Mouse (Mus musculus): ENCODE measurements around the gene Tsx. TPM values are rescaled to one million over a fixed set of nuclear protein-coding genes. Genes with fewer than 3 reads are reported as not detected.

Gene Tsx
- total RNA-seq (2012; rRNA removed) (not detected in 2 replicates), total RNA-seq (2014; rRNA removed) (not detected in 2 replicates), polyA plus RNA-seq (2012; ENCODE audit: insufficient read length, low read depth) (not detected in 2 replicates)

DNA sequence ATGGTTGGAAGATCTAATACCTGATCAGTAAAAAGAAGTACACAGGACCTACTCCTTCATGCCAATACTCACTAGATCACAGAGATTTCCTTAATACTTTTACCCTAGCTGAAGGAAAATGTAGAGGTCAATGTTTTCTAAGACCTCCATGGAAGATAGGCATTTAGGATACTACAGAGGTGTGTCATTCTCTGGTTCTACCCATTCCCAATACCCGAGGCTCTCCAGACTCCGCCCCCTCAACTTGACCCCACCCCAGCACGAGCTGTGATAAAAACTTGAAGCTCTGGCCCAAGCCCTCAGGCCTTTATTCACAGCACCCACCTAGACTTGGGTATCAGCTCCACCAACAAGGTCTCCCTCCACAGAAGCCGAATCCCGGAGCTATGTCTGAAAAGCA lies at the start of gene Tsx:
TSS of gene Tsx (plus strand) at position 301 of the 400 bp plus-strand sequence.
- Histone ChIP-seq H3K36me3 (replicated peaks in 1 of 2; ENCODE audit: control insufficient read depth in 1 of 2, insufficient read depth in 1 of 2, low read length in 1 of 2) (no peaks in the 10 kb centered on the region), H3K27ac (ENCODE audit: insufficient read depth, low read depth) (no peak within 1 kb of the TSS), H3K4me1 (ENCODE audit: control insufficient read depth in 1 of 2, insufficient read depth in 2 of 2) (no peaks in the 10 kb centered on the region), H3K27me3 (replicated peaks) (no peaks in the 10 kb centered on the region), H3K4me3 (replicated peaks in 1 of 3; ENCODE audit: low read depth in 2 of 3, low read length in 2 of 3, poor library complexity in 1 of 3) (no peak within 1 kb of the TSS), H3K79me2 (replicated peaks; ENCODE audit: control insufficient read depth, extremely low read depth, insufficient read depth, poor library complexity, severe bottlenecking) (no peaks in the 10 kb centered on the region), H3K9ac (ENCODE audit: insufficient read depth, low read depth) (no peak within 1 kb of the TSS), H3K9me3 (replicated peaks; ENCODE audit: low read length) (no peaks in the 10 kb centered on the region), H3K4me2 (ENCODE audit: insufficient read depth, low read depth, poor library complexity, severe bottlenecking) (no peak within 1 kb of the TSS)
- no peak for TF ChIP-seq BHLHE40 (IDR thresholded peaks at IDR 0.05; ENCODE audit: low read depth, low read length)
- no peak for TF ChIP-seq CHD1 (IDR thresholded peaks at IDR 0.05; ENCODE audit: low read depth, low read length)
- no peak for TF ChIP-seq ELF1 (IDR thresholded peaks at IDR 0.05; ENCODE audit: low read depth, low read length)
- no peak for TF ChIP-seq RCOR1 (conservative IDR thresholded peaks at IDR 0.05; ENCODE audit: low read depth, low read length)
- TF ChIP-seq POLR2A (IDR thresholded peaks at IDR 0.05; ENCODE audit: low read depth, low read length): no peak
- in situ Hi-C loops (cut with MboI; ENCODE audit: low pct_ligation_motif_present, low pct_unique_long_range_greater_than_20kb, low sequenced_read_pairs): no loop called here
- dilution Hi-C loops (cut with MboI; ENCODE audit: extremely low pct_ligation_motif_present, extremely low pct_unique_long_range_greater_than_20kb, low sequenced_read_pairs): no loop called here
- DNase-seq (ENCODE audit: extremely low read depth): no peak

GRCm38 (mm10) chrX:103366201-103366600 lies 48.1 kb upstream of the Tsx start:
- in situ Hi-C loops (cut with MboI; ENCODE audit: low pct_ligation_motif_present, low pct_unique_long_range_greater_than_20kb, low sequenced_read_pairs): no loop called here
- TF ChIP-seq ETS1 (conservative IDR thresholded peaks at IDR 0.05; ENCODE audit: low read depth, low read length): no peak
- TF ChIP-seq MYC (IDR thresholded peaks at IDR 0.05; ENCODE audit: low read depth, low read length): no peak
- no peak for TF ChIP-seq SMC3 (IDR thresholded peaks at IDR 0.05; ENCODE audit: low read depth, low read length)
- no peak for TF ChIP-seq POLR2A (IDR thresholded peaks at IDR 0.05; ENCODE audit: low read depth, low read length)
- no peak for TF ChIP-seq JUN (IDR thresholded peaks at IDR 0.05; ENCODE audit: insufficient read depth, low read depth, low read length)
- no peak for TF ChIP-seq MXI1 (IDR thresholded peaks at IDR 0.05; ENCODE audit: low read depth, low read length)
- no peak for TF ChIP-seq SIN3A (IDR thresholded peaks at IDR 0.05; ENCODE audit: low read length)
- TF ChIP-seq ELF1 (IDR thresholded peaks at IDR 0.05; ENCODE audit: low read depth, low read length): no peak
- TF ChIP-seq CTCF (conservative IDR thresholded peaks at IDR 0.05 in 1 of 2, IDR thresholded peaks at IDR 0.05 in 1 of 2; ENCODE audit: low read depth in 2 of 2, low read length in 2 of 2): no peak
- TF ChIP-seq UBTF (IDR thresholded peaks at IDR 0.05; ENCODE audit: low read depth, low read length): no peak
- TF ChIP-seq RCOR1 (conservative IDR thresholded peaks at IDR 0.05; ENCODE audit: low read depth, low read length): no peak
- TF ChIP-seq USF2 (conservative IDR thresholded peaks at IDR 0.05; ENCODE audit: low read depth, low read length): no peak
- TF ChIP-seq MEF2A (IDR thresholded peaks at IDR 0.05; ENCODE audit: borderline replicate concordance, low read depth, low read length): no peak
- TF ChIP-seq ZKSCAN1 (IDR thresholded peaks at IDR 0.05; ENCODE audit: borderline replicate concordance, low read depth, low read length): no peak
- no peak for TF ChIP-seq E2F4 (IDR thresholded peaks at IDR 0.05; ENCODE audit: insufficient replicate concordance, low read depth, low read length)
- no peak for TF ChIP-seq RAD21 (IDR thresholded peaks at IDR 0.05; ENCODE audit: low read depth, low read length)
- TF ChIP-seq KAT2A (IDR thresholded peaks at IDR 0.05; ENCODE audit: insufficient replicate concordance, low read length): no peak
- TF ChIP-seq NELFE (IDR thresholded peaks at IDR 0.05; ENCODE audit: low read depth, low read length): no peak
- H3K27me3 ChIP-seq (replicated peaks): no peaks in the 10 kb centered on the region

More at GRCm38 (mm10) chrX:103366201-103366600, 48.1 kb upstream of the Tsx start:
- Histone ChIP-seq H3K4me1 (ENCODE audit: control insufficient read depth in 1 of 2, insufficient read depth in 2 of 2) (no peaks in the 10 kb centered on the region), H3K36me3 (replicated peaks in 1 of 2; ENCODE audit: control insufficient read depth in 1 of 2, insufficient read depth in 1 of 2, low read length in 1 of 2) (no peaks in the 10 kb centered on the region), H3K4me3 (replicated peaks in 1 of 3; ENCODE audit: low read depth in 2 of 3, low read length in 2 of 3, poor library complexity in 1 of 3) (no peak overlapping the region), H3K79me2 (replicated peaks; ENCODE audit: control insufficient read depth, extremely low read depth, insufficient read depth, poor library complexity, severe bottlenecking) (no peaks in the 10 kb centered on the region), H3K9me3 (replicated peaks; ENCODE audit: low read length) (no peaks in the 10 kb centered on the region), H3K27ac (ENCODE audit: insufficient read depth, low read depth) (no peak overlapping the region), H3K9ac (ENCODE audit: insufficient read depth, low read depth) (no peak overlapping the region), H3K4me2 (ENCODE audit: insufficient read depth, low read depth, poor library complexity, severe bottlenecking) (no peak overlapping the region)
- no peak for DNase-seq (ENCODE audit: extremely low read depth)
- dilution Hi-C loops (cut with MboI; ENCODE audit: extremely low pct_ligation_motif_present, extremely low pct_unique_long_range_greater_than_20kb, low sequenced_read_pairs): no loop called here
